Mouse (Mus musculus) 3T3-L1 (cell line): ENCODE measurements around the gene Ugt3a2.

Experiments used
- DNase-seq: peaks from one replicate; pipeline ENCODE4 v3.0.0-alpha.2; 2015; ENCODE audit warnings: low read depth, low spot score

The Ugt3a2 gene

DNA sequence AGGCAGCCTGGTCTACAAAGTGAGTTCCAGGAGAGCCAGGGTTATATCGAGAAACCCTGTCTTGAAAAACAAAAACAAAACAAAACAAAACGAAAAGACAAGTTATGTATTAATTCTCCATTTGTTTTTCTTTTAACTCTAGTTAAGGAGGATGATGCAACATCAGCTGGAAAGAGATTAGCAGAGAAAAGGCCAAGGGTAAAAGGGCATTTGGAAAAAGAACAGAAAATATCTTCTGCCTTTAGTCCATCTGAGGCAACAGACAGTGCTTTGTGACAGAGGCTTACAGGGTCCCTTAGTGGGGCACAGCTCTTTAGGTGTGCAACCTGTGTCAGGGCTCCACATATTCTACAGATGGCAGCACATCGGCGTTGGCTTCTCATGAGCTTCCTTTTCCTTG, at the start of gene Ugt3a2:
Gene Ugt3a2, plus strand, starts transcription at position 210 of the 400 bp plus-strand sequence.
- DNase-seq: no peak

DNA sequence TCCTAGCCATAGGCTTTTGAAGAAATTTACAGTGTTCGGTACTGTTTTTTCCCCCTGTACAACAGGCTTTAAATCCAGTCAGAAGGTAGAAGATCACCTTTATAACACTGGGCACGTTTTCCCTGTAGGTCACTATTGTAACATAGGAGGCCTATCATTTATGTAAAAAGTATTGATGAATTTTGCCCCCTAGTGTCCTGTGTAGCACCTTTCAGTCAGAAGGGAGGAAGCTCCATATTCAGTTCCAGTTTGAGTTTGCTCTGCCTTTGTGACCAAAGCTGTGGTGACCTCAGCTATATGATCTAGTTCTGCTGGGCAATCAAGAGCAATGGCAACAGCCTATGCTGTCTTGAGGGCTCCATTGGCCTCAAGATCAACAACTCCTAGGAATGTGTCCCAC, 45.7 kb upstream of the Ugt3a2 start:
- no peak for DNase-seq

DNA sequence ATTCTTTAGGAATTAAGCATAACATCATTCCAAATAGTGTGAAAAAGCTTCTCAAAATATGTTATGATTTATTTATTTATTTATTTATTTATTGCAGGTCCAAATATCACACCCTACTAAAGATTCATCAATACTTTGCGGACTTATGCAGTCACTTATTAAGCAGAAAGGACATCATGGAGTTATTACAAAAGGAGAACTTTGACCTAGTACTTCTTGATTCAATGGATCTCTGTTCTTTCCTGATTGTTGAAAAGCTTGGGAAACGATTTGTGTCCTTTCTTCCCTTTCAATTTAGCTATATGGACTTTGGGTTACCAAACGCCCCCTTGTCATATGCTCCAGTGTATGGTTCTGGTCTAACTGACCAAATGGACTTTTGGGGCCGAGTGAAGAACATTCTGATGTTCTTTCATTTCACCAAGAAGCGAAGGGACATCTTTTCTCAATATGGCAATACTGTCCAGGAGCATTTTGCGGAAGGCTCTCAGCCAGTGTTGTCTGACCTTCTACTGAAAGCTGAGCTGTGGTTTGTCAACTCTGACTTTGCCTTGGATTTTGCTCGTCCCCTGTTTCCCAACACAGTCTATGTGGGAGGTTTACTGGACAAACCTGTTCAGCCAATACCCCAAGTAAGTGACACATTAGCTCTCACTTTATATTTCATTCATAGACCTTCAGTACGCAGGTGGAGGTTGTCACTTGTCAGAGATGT, 29.2 kb upstream of the Ugt3a2 start:
- DNase-seq: no peak

DNA sequence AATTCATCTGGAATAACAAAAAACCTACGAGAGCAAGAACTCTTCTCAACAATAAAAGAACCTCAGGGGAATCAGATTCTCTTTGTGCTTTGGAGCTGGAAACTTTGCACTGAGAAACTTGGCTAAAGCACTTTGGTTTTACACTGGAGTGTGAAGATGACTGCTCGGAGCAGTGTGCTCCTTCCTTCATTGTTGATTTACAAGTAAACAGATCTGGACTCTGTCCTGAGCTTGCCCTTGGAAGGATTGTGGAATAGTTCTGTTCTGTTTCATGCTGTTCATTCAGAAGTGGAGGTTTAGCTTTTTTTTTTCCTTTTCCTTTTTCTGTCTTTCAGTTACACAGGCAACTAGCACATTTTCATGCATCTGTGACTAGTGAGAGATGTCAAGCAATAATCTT, 754 bp upstream of the Ugt3a2 start:
- DNase-seq: no peak

DNA sequence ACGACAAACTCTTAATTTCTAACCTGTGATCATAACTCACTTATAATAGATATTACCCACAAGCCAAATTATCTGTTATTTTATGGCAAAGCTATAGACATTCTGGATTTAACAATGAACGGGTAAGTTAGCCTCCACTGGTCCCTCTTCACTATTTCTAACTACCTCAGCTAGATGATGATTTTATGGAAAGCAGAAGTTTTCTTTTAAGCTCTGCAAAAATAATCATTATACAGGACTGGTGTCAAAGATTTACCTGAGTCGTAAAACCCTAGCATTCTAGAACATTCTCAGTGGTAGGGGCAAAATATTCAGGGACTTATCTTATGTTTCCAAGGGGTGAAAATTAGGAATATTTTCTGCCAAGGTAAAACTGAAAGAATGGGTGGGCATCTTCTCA, 1.3 kb downstream of the Ugt3a2 start:
- DNase-seq: no peak

DNA sequence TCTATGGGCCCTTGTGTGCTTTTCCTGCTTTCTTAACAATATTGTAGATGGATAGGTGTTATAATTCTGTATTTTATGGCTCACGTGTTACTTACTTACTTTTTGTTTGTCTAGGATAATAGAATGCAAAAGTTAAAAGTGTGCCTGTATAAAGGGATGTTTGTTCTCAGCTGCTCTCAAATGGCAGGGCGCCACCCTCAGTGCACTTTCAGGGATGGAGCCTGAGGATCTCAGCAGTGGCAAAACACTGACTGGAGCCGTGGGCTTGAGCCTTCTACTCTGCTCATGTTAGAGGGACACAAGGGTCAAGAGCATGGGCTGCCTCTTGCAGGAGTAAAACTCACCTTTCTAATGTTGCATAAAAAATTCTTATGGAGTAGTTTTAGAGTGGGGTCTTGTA, 1.7 kb downstream of the Ugt3a2 start:
- no peak for DNase-seq

DNA sequence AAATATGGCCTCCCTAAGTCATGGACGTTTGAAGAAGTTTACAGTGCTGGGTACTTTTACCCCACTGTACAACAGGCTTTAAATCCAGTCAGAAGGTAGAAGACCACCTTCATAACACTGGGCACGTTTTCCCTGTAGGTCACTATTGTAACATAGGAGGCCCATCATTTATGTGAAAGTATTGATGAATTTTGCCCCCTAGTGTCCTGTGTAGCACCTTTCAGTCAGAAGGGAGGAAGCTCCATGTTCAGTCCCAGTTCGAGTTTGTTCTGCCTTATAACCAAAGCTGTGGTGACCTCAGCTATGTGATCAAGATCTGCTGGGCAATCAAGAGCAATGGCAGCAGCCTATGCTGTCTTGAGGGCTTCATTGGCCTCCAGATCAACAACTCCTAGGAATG, 13.4 kb downstream of the Ugt3a2 start:
- DNase-seq: no peak

DNA sequence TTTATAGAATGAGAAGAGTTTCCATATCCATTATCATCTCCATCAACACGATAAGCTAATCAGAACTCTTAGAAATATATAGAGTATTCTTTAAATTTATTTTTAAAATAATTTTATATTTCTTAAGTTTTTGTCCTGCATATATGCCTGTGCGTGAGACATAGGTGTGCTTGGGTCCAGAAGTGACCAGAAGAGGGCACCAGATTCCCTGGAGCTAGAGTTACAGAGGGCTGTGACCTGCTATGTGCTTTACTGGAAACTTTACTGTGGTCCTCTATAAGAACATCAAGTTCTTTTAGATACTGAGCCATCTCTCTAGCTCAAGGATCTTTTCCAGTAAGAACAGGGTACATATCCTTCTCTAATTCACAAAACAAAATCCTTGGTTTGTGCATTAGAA, 27.5 kb downstream of the Ugt3a2 start:
- DNase-seq: peak; percentile 46

DNA sequence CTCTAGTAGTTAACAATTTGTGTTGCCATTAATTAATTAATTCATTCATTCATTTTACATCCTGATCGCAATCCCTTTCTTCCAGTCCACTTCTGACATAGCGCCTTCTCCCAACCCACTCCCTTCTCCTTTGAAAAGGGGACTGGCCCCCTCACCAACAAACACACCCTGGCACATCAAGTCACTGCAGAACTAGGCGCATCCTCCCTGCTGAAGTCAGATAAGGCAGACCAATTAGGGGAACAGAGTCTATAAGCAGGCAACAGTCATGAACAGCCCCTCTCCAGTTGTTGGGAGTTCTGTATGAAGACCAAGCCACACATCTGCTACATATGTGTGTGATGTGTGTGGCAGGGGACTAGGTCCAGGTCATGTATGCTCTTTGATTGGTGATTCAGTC, 33.4 kb downstream of the Ugt3a2 start:
- no peak for DNase-seq

DNA sequence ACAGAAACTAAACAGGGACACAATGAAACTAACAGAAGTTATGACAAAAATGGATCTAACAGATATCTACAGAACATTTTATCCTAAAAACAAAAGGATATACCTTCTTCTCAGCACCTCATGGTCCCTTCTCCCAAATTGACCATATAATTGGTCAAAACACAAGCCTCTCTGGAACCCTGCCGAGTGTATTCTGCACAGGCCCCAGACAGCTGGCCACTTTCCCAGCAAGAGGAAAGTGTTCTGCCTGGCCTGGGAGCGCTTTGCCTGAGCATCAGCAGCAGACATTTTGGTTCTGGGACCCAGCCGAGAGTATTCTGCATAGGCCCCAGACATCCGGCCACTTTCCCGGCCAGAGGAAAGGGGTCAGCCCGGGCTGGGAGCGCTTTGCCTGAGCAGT, 40.9 kb downstream of the Ugt3a2 start:
- no peak for DNase-seq

DNA sequence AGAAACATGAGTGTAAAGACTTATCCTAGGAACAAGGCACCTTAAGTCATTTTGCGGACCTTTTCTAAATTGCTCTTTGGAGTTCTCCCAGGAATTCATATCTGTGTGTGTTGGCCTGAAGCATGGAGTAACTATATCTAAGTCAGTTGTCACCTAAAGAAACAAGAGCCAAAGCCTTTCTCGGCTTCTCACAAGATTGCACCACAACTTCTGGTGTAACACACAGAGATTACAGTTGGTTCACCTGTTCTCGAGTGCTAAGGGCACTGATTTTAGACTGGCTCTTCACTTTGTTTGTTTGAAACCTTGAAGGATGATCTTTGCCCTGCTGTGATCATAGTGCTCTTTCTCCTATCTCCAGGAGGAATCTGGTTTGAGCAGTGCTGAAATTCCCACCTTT, 74.1 kb downstream of the Ugt3a2 start:
- DNase-seq: no peak
